Mouse (Mus musculus) spleen, postnatal 10 days (tissue): ENCODE data around the gene Vnn3.
A peak's percentile ranks its signal among the peaks of the same experiment; 100 is the strongest.

ENCODE experiments used
- DNase-seq, 2 experiments: peaks; one replicate each; pipeline ENCODE4 v3.0.0; 2021 to 2022; ENCODE audit warnings: low spot score in 2 of 2

The Vnn3 gene

GRCm38 (mm10) chr10:23851228-23851912 is at the start of gene Vnn3:
TSS of gene Vnn3 (plus strand) at chr10:23851462.
- no peak for DNase-seq

GRCm38 (mm10) chr10:23802911-23803310 is 48.4 kb upstream of the Vnn3 start:
- DNase-seq = no peak

- DNase-seq = no peak
Measured at GRCm38 (mm10) chr10:23804665-23805064, 46.6 kb upstream of the Vnn3 start.

DNA sequence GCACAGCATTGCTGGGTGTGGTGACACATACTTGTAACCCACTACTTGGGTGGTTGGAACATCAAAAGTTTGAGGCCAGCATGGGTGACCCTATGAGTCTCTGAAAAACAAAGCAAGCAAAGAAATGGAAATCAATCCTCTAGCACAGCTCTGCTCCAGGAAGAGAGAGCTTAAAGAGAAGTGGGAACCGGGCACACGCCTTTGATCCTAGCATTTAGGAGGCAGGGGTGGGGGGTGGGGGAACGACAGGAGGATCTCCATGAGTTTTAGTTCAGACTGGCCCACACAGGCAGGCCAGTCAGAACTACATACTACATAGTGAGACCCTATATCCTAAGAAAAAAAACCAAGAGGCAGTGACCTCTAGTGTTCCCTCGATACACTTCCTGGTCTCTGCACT is 45.1 kb upstream of the Vnn3 start:
- DNase-seq = no peak

DNA sequence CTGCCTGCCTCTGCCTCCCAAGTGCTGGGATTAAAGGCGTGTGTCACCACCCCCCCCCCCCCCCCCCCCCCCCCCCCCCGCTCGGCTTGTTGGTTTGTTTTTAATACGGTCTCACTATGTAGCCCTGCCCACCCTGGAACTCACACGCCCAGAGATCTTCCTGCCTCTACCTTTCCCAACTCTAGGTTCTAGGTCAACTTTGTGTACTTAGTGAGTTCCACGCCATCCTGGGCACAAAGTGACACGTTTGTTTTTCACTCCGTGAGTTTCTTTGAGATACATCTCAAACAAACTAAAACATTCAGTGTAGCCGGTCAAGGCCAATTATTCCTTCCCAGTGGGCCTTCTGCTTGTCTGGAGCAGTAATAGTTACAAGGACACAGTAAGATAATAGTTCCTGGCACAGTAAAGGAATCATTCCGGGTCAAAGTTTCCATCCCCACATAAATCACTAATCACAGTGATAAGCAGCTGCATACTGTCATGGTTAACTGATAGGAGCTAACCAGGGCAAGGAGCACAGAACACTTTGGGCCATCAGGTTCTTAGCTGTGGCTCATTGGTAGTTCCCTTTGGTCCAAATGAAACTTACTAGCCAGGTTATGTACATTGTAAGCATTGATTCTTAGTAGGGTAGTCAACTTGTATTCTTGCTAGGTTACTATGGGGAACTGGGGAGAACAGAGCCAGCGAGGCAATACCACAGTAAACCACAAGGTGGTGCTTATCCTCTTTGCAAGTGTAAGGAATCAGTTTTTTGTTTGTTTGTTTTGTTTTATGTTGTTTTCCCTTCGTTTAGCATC is 39.4 kb upstream of the Vnn3 start:
- DNase-seq = peak; percentile 58 to 78

DNA sequence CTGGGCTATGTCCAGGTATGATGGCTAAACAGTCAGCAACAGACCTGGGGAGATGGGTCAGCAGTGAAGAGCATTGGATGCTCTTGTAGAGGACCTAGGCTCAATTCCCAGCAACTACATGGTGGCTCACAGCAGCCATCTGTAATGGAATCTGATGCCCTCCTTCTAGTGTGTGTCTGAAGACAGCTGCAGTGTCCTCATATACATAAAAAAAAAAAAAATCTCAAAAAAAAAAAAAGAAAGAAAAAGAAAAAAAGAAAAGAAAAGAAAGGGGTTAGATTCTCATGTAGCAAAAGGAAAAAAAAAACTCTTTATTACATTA is 38.9 kb upstream of the Vnn3 start:
- DNase-seq = no peak

GRCm38 (mm10) chr10:23812852-23813766 is 38.2 kb upstream of the Vnn3 start:
- DNase-seq = no peak

DNA sequence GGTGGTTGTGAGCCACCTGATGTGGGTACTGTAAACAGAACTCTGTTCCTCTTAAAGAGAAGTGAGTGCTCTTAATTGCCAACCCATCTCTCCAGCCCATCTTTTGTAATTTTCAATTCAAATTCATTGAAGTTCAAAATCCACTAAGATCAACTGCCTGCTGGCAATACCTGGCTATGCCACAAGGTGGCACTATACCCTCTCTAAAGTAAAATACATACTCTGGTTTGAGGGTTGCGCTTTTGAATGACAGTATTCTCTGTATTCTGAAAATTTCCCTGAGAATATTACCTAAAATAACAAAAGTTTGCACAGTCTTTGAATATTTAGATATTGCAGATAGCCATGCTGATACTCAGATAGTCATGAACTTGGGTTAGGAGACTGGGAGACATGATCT is 36.1 kb upstream of the Vnn3 start:
- DNase-seq = peak; percentile 58 to 81

GRCm38 (mm10) chr10:23816241-23816640 is 35.0 kb upstream of the Vnn3 start:
- DNase-seq = no peak

DNA sequence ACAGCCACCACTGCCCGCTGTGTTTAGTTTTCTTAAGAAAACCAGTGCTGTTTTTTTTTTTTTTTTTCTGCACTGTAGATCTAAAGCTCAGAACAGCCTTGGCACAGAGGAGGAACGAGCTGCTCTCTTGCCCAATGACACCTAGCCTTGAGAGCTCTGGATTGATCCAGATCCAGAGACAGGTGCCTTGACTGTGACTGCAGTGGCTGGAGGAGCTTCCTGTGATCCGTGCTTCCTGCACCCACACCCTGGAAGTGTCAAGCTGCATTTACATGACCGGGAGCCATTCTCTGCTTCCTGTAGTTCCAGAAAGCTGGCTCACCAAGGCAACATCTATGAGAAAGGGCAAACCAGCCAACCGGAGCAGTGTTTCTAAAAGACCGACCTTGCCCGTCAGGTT is 24.7 kb upstream of the Vnn3 start:
- no peak for DNase-seq

- no peak for DNase-seq
Measured at GRCm38 (mm10) chr10:23836003-23836964, 15.0 kb upstream of the Vnn3 start.

- DNase-seq = no peak
Measured at GRCm38 (mm10) chr10:23837115-23837514, 14.1 kb upstream of the Vnn3 start.

- no peak for DNase-seq
Measured at GRCm38 (mm10) chr10:23838910-23839309, 12.4 kb upstream of the Vnn3 start.

DNA sequence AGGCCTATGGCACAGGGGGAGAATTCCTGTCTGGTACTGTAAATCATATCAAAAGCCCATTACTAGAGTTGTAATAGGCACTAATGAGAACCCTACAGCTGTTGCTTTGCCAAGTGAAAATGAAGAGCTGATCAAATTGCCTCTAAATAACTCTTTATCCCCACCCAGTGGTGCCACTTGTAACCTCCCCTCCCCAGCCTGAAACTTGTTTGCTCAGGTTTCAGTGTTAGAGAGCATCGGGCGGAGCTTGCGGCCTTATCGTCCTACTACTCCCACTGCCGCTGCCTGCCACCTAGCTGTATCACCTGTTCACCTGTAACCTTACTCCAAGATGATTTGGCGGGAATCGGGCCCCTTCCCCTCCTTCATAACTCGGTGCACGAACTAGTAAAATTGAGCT is 11.9 kb upstream of the Vnn3 start:
- no peak for DNase-seq

GRCm38 (mm10) chr10:23840496-23840895 is 10.8 kb upstream of the Vnn3 start:
- DNase-seq = no peak

GRCm38 (mm10) chr10:23852096-23852495 is 834 bp downstream of the Vnn3 start:
- no peak for DNase-seq

GRCm38 (mm10) chr10:23864362-23865312 is 13.4 kb downstream of the Vnn3 start:
- no peak for DNase-seq

DNA sequence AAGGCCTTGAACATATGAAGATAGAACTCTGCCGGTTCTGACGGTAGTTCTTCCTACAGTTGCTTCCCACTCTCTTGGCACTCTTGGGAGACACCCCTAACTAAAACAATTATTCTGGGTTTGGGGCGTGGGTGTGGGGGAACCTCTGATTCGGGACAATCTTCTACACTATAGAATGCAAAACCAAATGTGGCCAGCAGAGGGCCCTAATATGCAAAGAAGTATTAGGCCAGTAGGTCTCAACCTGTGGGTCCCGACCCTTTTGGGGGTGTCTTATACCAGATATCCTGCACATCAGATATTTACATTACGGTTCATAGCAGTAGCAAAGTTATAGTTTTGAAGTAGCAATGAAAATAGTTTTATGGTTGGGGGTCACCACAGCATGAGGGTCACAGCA is 29.4 kb downstream of the Vnn3 start:
- DNase-seq = peak in 1 of 2 experiments; percentile 42

GRCm38 (mm10) chr10:23884910-23885309 is 33.6 kb downstream of the Vnn3 start:
- no peak for DNase-seq

- DNase-seq = no peak
Measured at GRCm38 (mm10) chr10:23886060-23886459, 34.8 kb downstream of the Vnn3 start.
